18 mouse cellular contexts compared by ENCODE assay signal in the genomic region with DNA sequence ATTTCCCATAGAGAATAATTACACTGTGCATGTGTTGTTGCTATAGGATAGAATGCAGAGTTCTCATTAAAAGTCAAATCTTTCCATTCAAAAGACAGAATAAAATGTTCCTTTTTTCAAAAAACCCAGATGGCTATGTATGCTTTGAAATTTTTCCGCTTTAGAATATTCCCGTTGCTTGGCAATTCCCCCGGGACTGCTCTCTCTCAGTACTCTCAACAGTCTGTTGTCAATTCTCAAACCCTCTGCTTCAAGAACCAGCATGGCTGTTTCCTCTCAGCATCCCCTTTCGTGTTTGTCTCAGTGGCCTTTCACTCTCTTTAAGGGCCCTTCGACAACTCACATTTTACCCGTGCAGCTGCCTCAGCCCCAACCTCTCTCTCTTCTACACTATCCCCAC.
DNase-seq lines count a peak whose midpoint lies in the region; ATAC-seq lines count a peak whose summit lies in the region.
"Had no signal": no experiment of that assay in that cellular context is flagged by ENCODE, and none has a peak within 500 bp of the region (broad histone marks: within the 10 kb centered on the region; RNA-seq: fewer than 3 reads in every experiment).

No protein-coding gene starts in this region.

- peak overlapping the region; percentile 39; the same call in 1 of the 2 replicates for H3K27ac ChIP-seq in embryonic facial prominence, embryonic 13.5 days
- H3K27ac ChIP-seq: hindbrain, postnatal 0 days; neural tube, embryonic 12.5 days had no signal

- H3K4me2 ChIP-seq in embryonic facial prominence, embryonic 13.5 days, result no peak overlapping the region
- H3K4me2 ChIP-seq: neural tube, embryonic 12.5 days had no signal

- H3K9ac ChIP-seq in embryonic facial prominence, embryonic 13.5 days, result no peak overlapping the region
- H3K9ac ChIP-seq: neural tube, embryonic 12.5 days had no signal

- H3K36me3 ChIP-seq in embryonic facial prominence, embryonic 13.5 days, result no peaks in the 10 kb centered on the region
- H3K36me3 ChIP-seq: neural tube, embryonic 12.5 days had no signal

- no peak for DNase-seq in frontal cortex, postnatal 25 days (ENCODE audit: low spot score in 2 of 2)
- DNase-seq in brain, adult 2 months (ENCODE audit: low read depth, low spot score), result peak; percentile 63
- peak; percentile 65 for DNase-seq in layer of hippocampus, adult 9-11 months
- DNase-seq in c-Kit-positive CD71-positive TER-119-positive erythroid progenitor cells, embryonic 14.5 days (ENCODE audit: low spot score), result no peak
- no peak for DNase-seq in cerebellum, adult 9-10 months
- DNase-seq: adrenal gland, postnatal 25 days; cerebellum, postnatal 14 days; embryo, embryonic 11 days; heart, adult 11 months; kidney, adult 11 months; kidney, postnatal 10 days; thymus, adult 18-20 months had no signal

- H3K4me3 ChIP-seq in embryonic facial prominence, embryonic 13.5 days, result no peak overlapping the region
- H3K4me3 ChIP-seq: neural tube, embryonic 12.5 days had no signal

- no peaks in the 10 kb centered on the region for H3K27me3 ChIP-seq in embryonic facial prominence, embryonic 13.5 days
- H3K27me3 ChIP-seq: neural tube, embryonic 12.5 days had no signal

- ATAC-seq in frontal cortex, adult (ENCODE audit: low TSS enrichment), result peak; percentile 95
- ATAC-seq in embryonic facial prominence, embryonic 13.5 days (ENCODE audit: insufficient number of reproducible peaks, insufficient read depth, low FRiP score, low TSS enrichment, low read depth), result no peak
- ATAC-seq: activated CD4-positive, CD25-positive, alpha-beta regulatory T cell, adult 4 months; hindbrain, postnatal 0 days; Patski had no signal

- no peaks in the 10 kb centered on the region for H3K9me3 ChIP-seq in embryonic facial prominence, embryonic 13.5 days
- H3K9me3 ChIP-seq: neural tube, embryonic 12.5 days had no signal

- 40% methylated on average over 6 of the region's 6 CpGs for WGBS in embryonic facial prominence, embryonic 13.5 days

- peaks cover 13% of the 10 kb centered on the region; the same call in 1 of the 2 replicates for H3K4me1 ChIP-seq in embryonic facial prominence, embryonic 13.5 days
- H3K4me1 ChIP-seq: neural tube, embryonic 12.5 days had no signal

Comparison
In these comparisons a context has a peak if more than half of its experiments do, and no peak if none do; other contexts are left out.
1. DNase-seq: peak in brain, adult 2 months (single experiment) and layer of hippocampus, adult 9-11 months (single experiment); none in frontal cortex, postnatal 25 days (0 of 2), c-Kit-positive CD71-positive TER-119-positive erythroid progenitor cells, embryonic 14.5 days (single experiment) and cerebellum, adult 9-10 months (single experiment).